Mouse (Mus musculus) heart, postnatal 0 days (tissue): ENCODE results near the gene Wnt3. TPM values are rescaled to one million over a fixed set of nuclear protein-coding genes. Genes with fewer than 3 reads are reported as not detected.
A peak's percentile ranks its signal among the peaks of the same experiment; 100 is the strongest.

Experiments used
- ATAC-seq: fragments of 200-750 bp; cut with Nextera tagmentation; 2 replicates; pipeline ENCODE4 v1.8.0; 2017; ENCODE audit warnings: low read depth, moderate number of reproducible peaks, moderate library complexity; ENCODE audit not compliant: insufficient read depth
- DNase-seq: peaks from one replicate; pipeline ENCODE4 v3.0.0-alpha.2; 2016; ENCODE audit warnings: low spot score
- H3K27ac ChIP-seq: fragments of 300-500 bp; sonication (generic); 2 replicates; pipeline ENCODE4 v1.5.1; 2014; ENCODE audit warnings: low read depth, mild to moderate bottlenecking
- H3K27me3 ChIP-seq: fragments of 300-500 bp; sonication (generic); 2 replicates; pipeline ENCODE4 v1.6.1; 2014; ENCODE audit warnings: low read length, mixed read lengths; ENCODE audit not compliant: control insufficient read depth, insufficient read depth
- H3K36me3 ChIP-seq: fragments of 300-500 bp; sonication (generic); replicated peaks from 2 replicates; pipeline ENCODE4 v1.6.1; 2014; ENCODE audit warnings: low read length, mixed read lengths; ENCODE audit not compliant: control insufficient read depth, insufficient read depth
- H3K4me1 ChIP-seq: fragments of 300-500 bp; sonication (generic); 2 replicates; pipeline ENCODE4 v1.6.1; 2014; ENCODE audit warnings: antibody characterized with exemption; ENCODE audit not compliant: control insufficient read depth, insufficient read depth
- H3K4me2 ChIP-seq: fragments of 300-500 bp; sonication (generic); 2 replicates; pipeline ENCODE4 v1.6.1; 2014; ENCODE audit warnings: low read depth, mild to moderate bottlenecking, low read length, moderate library complexity
- H3K4me3 ChIP-seq: fragments of 300-500 bp; sonication (generic); 2 replicates; pipeline ENCODE4 v1.5.1; 2014; ENCODE audit warnings: low read depth, low read length
- H3K9ac ChIP-seq: fragments of 300-500 bp; sonication (generic); replicated peaks from 2 replicates; pipeline ENCODE4 v1.6.1; 2014; ENCODE audit warnings: low read depth, low read length, mixed read lengths
- H3K9me3 ChIP-seq: fragments of 300-500 bp; sonication (generic); replicated peaks from 2 replicates; pipeline ENCODE4 v1.6.1; 2016; ENCODE audit warnings: low read length; ENCODE audit not compliant: control insufficient read depth
- CTCF ChIP-seq: IDR thresholded peaks from 2 replicates; pipeline ENCODE4 v1.5.1; 2016; ENCODE audit warnings: antibody characterized with exemption, control low read depth, low read depth
- EP300 ChIP-seq: IDR thresholded peaks from 2 replicates; pipeline ENCODE4 v1.6.1; 2016; ENCODE audit warnings: antibody characterized with exemption, low read depth
- WGBS: fragments of 180-500 bp; shearing (Covaris S2); extraction: QIAGEN DNeasy Blood & Tissue Kit; methylation state at CpG from one replicate; pipeline ENCODE4 v1.1.7; 2014; 5-methylcytosine and 5-hydroxymethylcytosine counted together
- polyA plus RNA-seq: library from polyadenylated mRNA; unstranded; fragments of >200 nt; fragmentation: Nextera tagmentation; extraction: Ambion mirVana; gene quantifications from 2 replicates; pipeline ENCODE4 v1.2.1, GENCODE M21; 2015
- total RNA-seq: library from RNA; depleted of rRNA; stranded (reverse); fragments of >200 nt; gene quantifications from 2 replicates; pipeline ENCODE4 v1.2.3, GENCODE M21; 2014; ENCODE audit warnings: low replicate concordance; rRNA removed

Gene Wnt3
- total RNA-seq, result not detected in 2 replicates
- not detected in 2 replicates for polyA plus RNA-seq

- Histone ChIP-seq H3K27ac (no peak within 1 kb of the TSS), H3K9me3 (no peaks in the 10 kb centered on the region), H3K4me1 (no peaks in the 10 kb centered on the region), H3K9ac (no peak within 1 kb of the TSS), H3K4me2 (peak within 1 kb of the TSS; percentile 36), H3K4me3 (peak within 1 kb of the TSS; percentile 22), H3K27me3 (peaks cover 99% of the 10 kb centered on the region), H3K36me3 (no peaks in the 10 kb centered on the region)
- TF ChIP-seq CTCF (no peak), EP300 (no peak)
- DNase-seq, result no peak
- under 1% methylated on average over 56 of the region's 60 CpGs for WGBS
- ATAC-seq, result no peak
Observed at GRCm38 (mm10) chr11:103773387-103774227, at the start of gene Wnt3. TSS of gene Wnt3 (plus strand) at chr11:103774150.

GRCm38 (mm10) chr11:103724331-103724771 is 49.6 kb upstream of the Wnt3 start:
- Histone ChIP-seq H3K4me3 (no peak overlapping the region), H3K4me2 (no peak overlapping the region), H3K27ac (no peak overlapping the region), H3K9ac (no peak overlapping the region), H3K9me3 (no peaks in the 10 kb centered on the region), H3K27me3 (0 out of 2 replicates have a peak, but pooled peaks cover 3% of the 10 kb centered on the region), H3K4me1 (no peaks in the 10 kb centered on the region), H3K36me3 (no peaks in the 10 kb centered on the region)
- ATAC-seq (no peak), DNase-seq (no peak)
- TF ChIP-seq EP300 (no peak), CTCF (no peak)
- WGBS, result 72% methylated on average over 11 of the region's 11 CpGs

- H3K4me3 ChIP-seq, result no peak overlapping the region
- no peak overlapping the region for H3K9ac ChIP-seq
- no peaks in the 10 kb centered on the region for H3K9me3 ChIP-seq
- no peak for DNase-seq
- no peaks in the 10 kb centered on the region for H3K36me3 ChIP-seq
- H3K27me3 ChIP-seq, result peaks cover 3% of the 10 kb centered on the region; the same call in 1 of the 2 replicates
- no peak for TF ChIP-seq EP300
- no peak for TF ChIP-seq CTCF
- WGBS, result 59% methylated on average over 9 of the region's 9 CpGs
- H3K4me1 ChIP-seq, result no peaks in the 10 kb centered on the region
- H3K4me2 ChIP-seq, result no peak overlapping the region
- ATAC-seq, result no peak
- no peak overlapping the region for H3K27ac ChIP-seq
Observed at GRCm38 (mm10) chr11:103729282-103729985, 44.5 kb upstream of the Wnt3 start.

DNA sequence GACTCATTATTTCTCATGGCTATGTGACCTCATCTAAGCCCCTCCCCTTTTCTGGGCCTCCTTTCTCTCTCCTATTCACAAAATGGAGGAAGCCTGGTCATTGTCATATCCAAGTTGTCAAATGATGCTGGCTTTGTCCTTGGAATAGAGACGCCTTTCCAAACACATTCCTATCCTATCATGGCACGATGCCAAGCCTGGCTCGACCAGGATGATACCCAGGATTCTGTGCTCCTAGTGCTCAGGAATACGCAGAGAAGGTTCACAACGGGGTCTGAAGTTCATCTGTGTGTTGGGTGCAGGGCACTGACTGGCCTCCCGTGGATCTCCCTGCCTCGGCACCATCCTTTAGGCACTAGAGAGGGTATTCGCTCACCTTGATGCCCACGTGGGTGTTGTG is 42.4 kb upstream of the Wnt3 start:
- no peak overlapping the region for H3K4me2 ChIP-seq
- ATAC-seq (no peak), DNase-seq (no peak)
- no peaks in the 10 kb centered on the region for H3K9me3 ChIP-seq
- H3K27ac ChIP-seq, result no peak overlapping the region
- WGBS, result 52% methylated on average over 9 of the region's 9 CpGs
- H3K9ac ChIP-seq, result no peak overlapping the region
- no peak overlapping the region for H3K4me3 ChIP-seq
- no peaks in the 10 kb centered on the region for H3K36me3 ChIP-seq
- no peaks in the 10 kb centered on the region for H3K4me1 ChIP-seq
- H3K27me3 ChIP-seq, result peaks cover 3% of the 10 kb centered on the region; the same call in 1 of the 2 replicates
- TF ChIP-seq EP300, result no peak
- TF ChIP-seq CTCF, result no peak

DNA sequence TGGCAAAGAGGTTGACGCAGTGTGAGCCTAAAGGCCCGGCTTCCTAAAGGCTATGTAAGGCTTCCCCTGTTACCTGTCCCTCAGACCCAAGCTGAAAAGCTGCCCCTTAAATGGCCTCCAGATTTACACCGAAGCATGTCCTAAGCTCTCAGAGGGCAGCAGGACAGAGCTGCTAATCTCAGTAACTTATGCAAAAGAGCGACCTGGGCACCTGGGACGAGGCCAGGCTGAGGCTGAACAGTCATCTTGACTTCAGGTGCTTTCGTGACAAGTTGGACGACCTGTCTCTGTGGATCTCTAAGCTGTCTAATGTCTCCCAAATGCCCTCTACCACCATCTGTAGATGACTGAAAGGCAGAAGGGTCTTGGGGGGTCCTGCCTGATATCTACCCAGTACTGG is 41.6 kb upstream of the Wnt3 start:
- no peaks in the 10 kb centered on the region for H3K4me1 ChIP-seq
- H3K27ac ChIP-seq, result no peak overlapping the region
- TF ChIP-seq CTCF (no peak), EP300 (no peak)
- H3K9ac ChIP-seq, result no peak overlapping the region
- peaks cover 3% of the 10 kb centered on the region; the same call in 1 of the 2 replicates for H3K27me3 ChIP-seq
- H3K36me3 ChIP-seq, result no peaks in the 10 kb centered on the region
- 81% methylated on average over 7 of the region's 7 CpGs for WGBS
- no peaks in the 10 kb centered on the region for H3K9me3 ChIP-seq
- no peak for ATAC-seq
- DNase-seq, result no peak
- H3K4me3 ChIP-seq, result no peak overlapping the region
- no peak overlapping the region for H3K4me2 ChIP-seq
